Mouse (Mus musculus) erythroblast, embryonic 14.5 days (primary cell): ENCODE results near the gene Mmp28.

ENCODE experiments used
- GATA1 ChIP-seq: IDR thresholded peaks from 2 replicates; pipeline ENCODE4 v1.6.1; 2012; ENCODE audit warnings: low read length, inconsistent platforms, mixed read lengths
- TAL1 ChIP-seq: IDR thresholded peaks from 3 replicates; pipeline ENCODE4 v1.6.1; 2012; ENCODE audit warnings: low read length, inconsistent platforms, mixed read lengths

GRCm38 (mm10) chr11:83439426-83440060, 23.3 kb downstream of the Mmp28 start:
- TF ChIP-seq GATA1, result no peak
- no peak for TF ChIP-seq TAL1
